ENCODE assay signal across 30 mouse cellular contexts in genomic region chr4:118365991-118366390, GRCm38 (mm10). TPM values are rescaled to one million over a fixed set of nuclear protein-coding genes. Genes with fewer than 3 reads are reported as not detected.
DNase-seq lines count a peak whose midpoint lies in the region; ATAC-seq and TF ChIP-seq lines count a peak whose summit lies in the region.
"Had no signal": no experiment of that assay in that cellular context is flagged by ENCODE, and none has a peak within 500 bp of the region (broad histone marks: within the 10 kb centered on the region; RNA-seq: fewer than 3 reads in every experiment).

No protein-coding gene starts in this region.

- no peaks in the 10 kb centered on the region for H3K27me3 ChIP-seq in heart, embryonic 10.5 days (ENCODE audit: insufficient read depth, poor library complexity, severe bottlenecking)
- H3K27me3 ChIP-seq in liver, postnatal 0 days (ENCODE audit: insufficient read depth, low read length) = no peaks in the 10 kb centered on the region
- H3K27me3 ChIP-seq: CH12.LX; embryonic facial prominence, embryonic 12.5 days; forebrain, embryonic 12.5 days; Patski had no signal

- TF ChIP-seq POLR2A in bone marrow macrophage, adult 2 months (IDR thresholded peaks at IDR 0.05; ENCODE audit: borderline replicate concordance, low read depth, low read length) = no peak

- no peak overlapping the region for H3K4me3 ChIP-seq in heart, embryonic 10.5 days
- H3K4me3 ChIP-seq in liver, postnatal 0 days (ENCODE audit: low read depth, low read length) = no peak overlapping the region
- H3K4me3 ChIP-seq in bone marrow macrophage, adult 2 months (ENCODE audit: insufficient read depth, low read length) = no peak overlapping the region
- H3K4me3 ChIP-seq: embryonic facial prominence, embryonic 10.5 days; embryonic facial prominence, embryonic 12.5 days; erythroblast, embryonic 14.5 days; forebrain, embryonic 10.5 days; forebrain, embryonic 12.5 days had no signal

- no peak overlapping the region for H3K27ac ChIP-seq in heart, embryonic 10.5 days
- H3K27ac ChIP-seq in liver, postnatal 0 days (ENCODE audit: low read depth) = 0 out of 2 replicates have a peak overlapping the region, but pooled peaks have one; percentile 22
- peak overlapping the region; percentile 16; the same call in 1 of the 2 replicates for H3K27ac ChIP-seq in bone marrow macrophage, adult 2 months (ENCODE audit: insufficient read depth, low read depth, low read length)
- H3K27ac ChIP-seq: embryonic facial prominence, embryonic 10.5 days; embryonic facial prominence, embryonic 12.5 days; forebrain, embryonic 10.5 days; forebrain, embryonic 12.5 days had no signal

- 88% methylated on average over 14 of the region's 14 CpGs for WGBS in heart, embryonic 10.5 days
- 84% methylated on average over 14 of the region's 14 CpGs for WGBS in liver, postnatal 0 days (ENCODE audit: insufficient replicate concordance)

- H3K9ac ChIP-seq in liver, postnatal 0 days (replicated peaks) = no peak overlapping the region
- H3K9ac ChIP-seq: embryonic facial prominence, embryonic 12.5 days; forebrain, embryonic 12.5 days had no signal

- H3K4me1 ChIP-seq in heart, embryonic 10.5 days = no peaks in the 10 kb centered on the region; the same call in 1 of the 2 replicates
- peaks cover under 1% of the 10 kb centered on the region; the same call in 1 of the 2 replicates for H3K4me1 ChIP-seq in liver, postnatal 0 days (ENCODE audit: insufficient read depth)
- H3K4me1 ChIP-seq in bone marrow macrophage, adult 2 months (ENCODE audit: control insufficient read depth, insufficient read depth, low read length) = peaks cover 11% of the 10 kb centered on the region
- H3K4me1 ChIP-seq: embryonic facial prominence, embryonic 12.5 days; forebrain, embryonic 12.5 days had no signal

- ATAC-seq in liver, postnatal 0 days = no peak
- ATAC-seq: activated CD4-positive, CD25-positive, alpha-beta regulatory T cell, adult 4 months; CD4-positive, CD25-positive, alpha-beta regulatory T cell, adult 4 months; forebrain, embryonic 14.5 days; forebrain, embryonic 16.5 days; Patski had no signal

- no peaks in the 10 kb centered on the region for H3K9me3 ChIP-seq in heart, embryonic 10.5 days
- H3K9me3 ChIP-seq in liver, postnatal 0 days (ENCODE audit: low read length) = no peaks in the 10 kb centered on the region
- H3K9me3 ChIP-seq: embryonic facial prominence, embryonic 10.5 days; embryonic facial prominence, embryonic 12.5 days; forebrain, embryonic 10.5 days; forebrain, embryonic 12.5 days; G1E had no signal

- DNase-seq in heart, adult 11 months = peak; percentile 88
- DNase-seq in heart, embryonic 10.5 days (ENCODE audit: low spot score) = no peak
- peak; percentile 34 for DNase-seq in kidney, adult 9 months
- DNase-seq in kidney, adult 18-20 months = no peak
- DNase-seq in liver, postnatal 0 days = no peak
- DNase-seq in liver = no peak
- no peak for DNase-seq in natural killer cell, adult 2 months (ENCODE audit: low spot score in 2 of 2)
- DNase-seq: adrenal gland, adult 8-10 months; adrenal gland, postnatal 14 days; adrenal gland, postnatal 36 days; B cell, adult 2 months; cerebellum, adult 11 months; cerebellum, adult 18-20 months; cerebellum, adult 8-10 months; cerebellum, adult 9-11 months; cerebellum, postnatal 14 days; cerebellum, postnatal 36 days had no signal

- no peak for TF ChIP-seq EP300 in liver, postnatal 0 days (IDR thresholded peaks at IDR 0.05; ENCODE audit: low read depth)

- no peak overlapping the region for H3K4me2 ChIP-seq in liver, postnatal 0 days (ENCODE audit: low read depth, low read length)
- H3K4me2 ChIP-seq: embryonic facial prominence, embryonic 12.5 days; forebrain, embryonic 12.5 days had no signal

- TF ChIP-seq CTCF in liver, postnatal 0 days (IDR thresholded peaks at IDR 0.05; ENCODE audit: low read depth) = 0 out of 2 replicates have a peak, but pooled peaks have one; percentile 7
- TF ChIP-seq CTCF in bone marrow macrophage, adult 2 months (IDR thresholded peaks at IDR 0.05; ENCODE audit: low read depth, low read length) = no peak

- H3K36me3 ChIP-seq in heart, embryonic 10.5 days = peaks cover 93% of the 10 kb centered on the region
- peaks cover 74% of the 10 kb centered on the region for H3K36me3 ChIP-seq in liver, postnatal 0 days (replicated peaks; ENCODE audit: insufficient read depth, low read length)

RNA-seq across cellular contexts. Expression of gene Szt2, which starts 43.1 kb away (rescaled TPM):
- polyA plus RNA-seq in heart, embryonic 10.5 days (2016; fragmentation: Nextera tagmentation; extraction: Ambion mirVana) = 6.7 and 8.6 TPM in 2 replicates
- 1.2 and 1.9 TPM in 2 replicates for polyA plus RNA-seq in liver, postnatal 0 days (2015; fragmentation: Nextera tagmentation; extraction: Ambion mirVana)
- 14.1 and 15.9 TPM in 2 replicates for polyA plus RNA-seq in bone marrow macrophage, adult 2 months (2012; ENCODE audit: insufficient read depth, insufficient read length, missing spikeins)

RNA-seq across cellular contexts. Expression of gene Med8, which starts 43.1 kb away (rescaled TPM):
- 102 and 124 TPM in 2 replicates for polyA plus RNA-seq in heart, embryonic 10.5 days (2016; fragmentation: Nextera tagmentation; extraction: Ambion mirVana)
- polyA plus RNA-seq in liver, postnatal 0 days (2015; fragmentation: Nextera tagmentation; extraction: Ambion mirVana) = 55.2 and 59.7 TPM in 2 replicates
- polyA plus RNA-seq in bone marrow macrophage, adult 2 months (2012; ENCODE audit: insufficient read depth, insufficient read length, missing spikeins) = 57.3 and 61.5 TPM in 2 replicates

Comparison
In these comparisons a context has a peak if more than half of its experiments do, and no peak if none do; other contexts are left out.
1. DNase-seq: peak in heart, adult 11 months (single experiment) and kidney, adult 9 months (single experiment); none in heart, embryonic 10.5 days (single experiment), kidney, adult 18-20 months (single experiment), liver, postnatal 0 days (single experiment), liver (single experiment) and natural killer cell, adult 2 months (0 of 2).